Mouse (Mus musculus) CH12.LX (cell line): ENCODE results near the gene Itga6. TPM values are rescaled to one million over a fixed set of nuclear protein-coding genes. Genes with fewer than 3 reads are reported as not detected.

Experiments
- DNase-seq: peaks from one replicate; pipeline ENCODE4 v3.0.0-alpha.2; 2013; ENCODE audit errors: extremely low read depth
- H3K27ac ChIP-seq: 2 replicates; pipeline ENCODE4 v1.5.1; 2012; ENCODE audit warnings: low read depth, mild to moderate bottlenecking, control low read depth, moderate library complexity; ENCODE audit not compliant: insufficient read depth
- H3K27me3 ChIP-seq: replicated peaks from 2 replicates; pipeline ENCODE3; 2012; ENCODE audit warnings: inconsistent platforms
- H3K36me3 ChIP-seq, 2 experiments: replicated peaks in 1 of 2; 2 replicates each; pipeline versions ENCODE3 to v1.6.1; 2012; ENCODE audit warnings: inconsistent platforms in 1 of 2, low read length in 1 of 2, mild to moderate bottlenecking in 1 of 2, mixed read lengths in 1 of 2, moderate library complexity in 1 of 2; ENCODE audit not compliant: control insufficient read depth in 1 of 2, insufficient read depth in 1 of 2
- H3K4me1 ChIP-seq, 2 experiments: 2 replicates each; pipeline ENCODE4 v1.6.1; 2012; ENCODE audit warnings: inconsistent platforms in 1 of 2, moderate library complexity in 1 of 2; ENCODE audit not compliant: insufficient read depth in 2 of 2, control insufficient read depth in 1 of 2
- H3K4me2 ChIP-seq: 2 replicates; pipeline ENCODE4 v1.6.1; 2012; ENCODE audit warnings: low read depth, mild to moderate bottlenecking, control low read depth; ENCODE audit not compliant: poor library complexity, insufficient read depth, severe bottlenecking
- H3K4me3 ChIP-seq, 3 experiments: fragments of 150-350 bp in 1 of 3; sonication (generic) in 1 of 3; replicated peaks in 1 of 3; 2 replicates each; pipeline versions ENCODE3 to v1.5.1; 2011 to 2012; ENCODE audit warnings: low read depth in 2 of 3, low read length in 2 of 3, mild to moderate bottlenecking in 2 of 3, moderate library complexity in 2 of 3, control low read depth in 1 of 3, improper control_type of control experiment in 1 of 3, inconsistent platforms in 1 of 3, mixed read lengths in 1 of 3; ENCODE audit not compliant: poor library complexity in 1 of 3
- H3K79me2 ChIP-seq: replicated peaks from 2 replicates; pipeline ENCODE4 v1.6.1; 2012; ENCODE audit warnings: mild to moderate bottlenecking, moderate library complexity; ENCODE audit not compliant: control insufficient read depth, poor library complexity, insufficient read depth, severe bottlenecking; ENCODE audit errors: extremely low read depth
- H3K9ac ChIP-seq: 2 replicates; pipeline ENCODE4 v1.6.1; 2012; ENCODE audit warnings: low read depth, mild to moderate bottlenecking, control low read depth, moderate library complexity; ENCODE audit not compliant: insufficient read depth
- H3K9me3 ChIP-seq: replicated peaks from 2 replicates; pipeline ENCODE3; 2012; ENCODE audit warnings: low read length, inconsistent platforms, mixed read lengths
- CTCF ChIP-seq, 2 experiments: IDR thresholded peaks in 1 of 2; conservative IDR thresholded peaks in 1 of 2; 2 replicates each; pipeline ENCODE4 v1.5.1; 2011 to 2012; ENCODE audit warnings: low read depth in 2 of 2, low read length in 2 of 2, improper control_type of control experiment in 1 of 2, inconsistent platforms in 1 of 2, mild to moderate bottlenecking in 1 of 2, moderate library complexity in 1 of 2
- E2F4 ChIP-seq: IDR thresholded peaks from 2 replicates; pipeline ENCODE4 v1.6.1; 2011; ENCODE audit warnings: low read depth, low read length, improper control_type of control experiment; ENCODE audit not compliant: insufficient replicate concordance
- ELF1 ChIP-seq: IDR thresholded peaks from 2 replicates; pipeline ENCODE4 v1.6.1; 2014; ENCODE audit warnings: low read depth, mild to moderate bottlenecking, inconsistent platforms, low read length, improper control_type of control experiment
- EP300 ChIP-seq: IDR thresholded peaks from 2 replicates; pipeline ENCODE4 v1.6.1; 2011; ENCODE audit warnings: low read length, improper control_type of control experiment
- ETS1 ChIP-seq: conservative IDR thresholded peaks from 2 replicates; pipeline ENCODE4 v1.6.1; 2012; ENCODE audit warnings: low read depth, mild to moderate bottlenecking, inconsistent platforms, low read length, improper control_type of control experiment, moderate library complexity
- GABPA ChIP-seq: IDR thresholded peaks from 2 replicates; pipeline ENCODE4 v1.6.1; 2012; ENCODE audit warnings: low read depth, low read length, improper control_type of control experiment, inconsistent platforms; ENCODE audit not compliant: insufficient replicate concordance
- HCFC1 ChIP-seq: IDR thresholded peaks from 2 replicates; pipeline ENCODE4 v1.6.1; 2012; ENCODE audit warnings: low read depth, mild to moderate bottlenecking, inconsistent platforms, low read length, improper control_type of control experiment
- JUN ChIP-seq: IDR thresholded peaks from 2 replicates; pipeline ENCODE4 v1.6.1; 2011; ENCODE audit warnings: low read depth, mild to moderate bottlenecking, low read length, improper control_type of control experiment, moderate library complexity; ENCODE audit not compliant: insufficient read depth
- KAT2A ChIP-seq: IDR thresholded peaks from 2 replicates; pipeline ENCODE4 v1.6.1; 2012; ENCODE audit warnings: low read length, improper control_type of control experiment, inconsistent platforms; ENCODE audit not compliant: insufficient replicate concordance
- MAFK ChIP-seq: IDR thresholded peaks from 2 replicates; pipeline ENCODE4 v1.6.1; 2011; ENCODE audit warnings: low read length, improper control_type of control experiment; ENCODE audit not compliant: insufficient replicate concordance
- MAX ChIP-seq: IDR thresholded peaks from 2 replicates; pipeline ENCODE4 v1.6.1; 2011; ENCODE audit warnings: low read length, improper control_type of control experiment
- MAZ ChIP-seq: IDR thresholded peaks from 2 replicates; pipeline ENCODE4 v1.6.1; 2012; ENCODE audit warnings: low read depth, mild to moderate bottlenecking, inconsistent platforms, low read length, improper control_type of control experiment, moderate library complexity
- PAX5 ChIP-seq: IDR thresholded peaks from 2 replicates; pipeline ENCODE4 v1.6.1; 2012; ENCODE audit warnings: low read length, inconsistent platforms, mixed read lengths
- POLR2A ChIP-seq: IDR thresholded peaks from 2 replicates; pipeline ENCODE4 v1.6.1; 2011; ENCODE audit warnings: low read depth, mild to moderate bottlenecking, improper control_type of control experiment, low read length
- RAD21 ChIP-seq: IDR thresholded peaks from 2 replicates; pipeline ENCODE4 v1.6.1; 2011; ENCODE audit warnings: low read depth, mild to moderate bottlenecking, low read length, improper control_type of control experiment, moderate library complexity
- SIN3A ChIP-seq: IDR thresholded peaks from 2 replicates; pipeline ENCODE4 v1.6.1; 2012; ENCODE audit warnings: low read length, improper control_type of control experiment, inconsistent platforms
- TBP ChIP-seq: conservative IDR thresholded peaks from 2 replicates; pipeline ENCODE4 v1.6.1; 2011; ENCODE audit warnings: low read depth, low read length, improper control_type of control experiment
- TCF12 ChIP-seq: IDR thresholded peaks from 2 replicates; pipeline ENCODE4 v1.6.1; 2014; ENCODE audit warnings: low read depth, mild to moderate bottlenecking, inconsistent platforms, low read length, improper control_type of control experiment
- USF1 ChIP-seq: IDR thresholded peaks from 2 replicates; pipeline ENCODE4 v1.6.1; 2014; ENCODE audit warnings: low read depth, mild to moderate bottlenecking, inconsistent platforms, low read length, improper control_type of control experiment
- USF2 ChIP-seq: conservative IDR thresholded peaks from 2 replicates; pipeline ENCODE4 v1.6.1; 2011; ENCODE audit warnings: low read depth, low read length, improper control_type of control experiment
- ZC3H11A ChIP-seq: IDR thresholded peaks from 2 replicates; pipeline ENCODE4 v1.6.1; 2012; ENCODE audit warnings: low read depth, mild to moderate bottlenecking, inconsistent platforms, low read length, improper control_type of control experiment
- ZMIZ1 ChIP-seq: IDR thresholded peaks from 2 replicates; pipeline ENCODE4 v1.6.1; 2012; ENCODE audit warnings: low read depth, mild to moderate bottlenecking, inconsistent platforms, low read length, improper control_type of control experiment
- dilution Hi-C: fragments of 300-500 bp; cut with MboI; formaldehyde crosslinking; loops from 2 replicates; pipeline ENCODE4 v1.14.3; 2020; ENCODE audit warnings: low sequenced_read_pairs; ENCODE audit not compliant: extremely low pct_unique_long_range_greater_than_20kb, extremely low pct_ligation_motif_present
- in situ Hi-C: fragments of 300-500 bp; cut with MboI; formaldehyde crosslinking; loops from 3 replicates; pipeline ENCODE4 v1.14.3; 2019; ENCODE audit warnings: low sequenced_read_pairs, low pct_ligation_motif_present, low pct_unique_long_range_greater_than_20kb, mixed read lengths
- polyA plus RNA-seq: library from polyadenylated mRNA; unstranded; fragments of >175 nt; gene quantifications from 2 replicates; pipeline ENCODE4 v1.2.1, GENCODE M21; 2012; ENCODE audit warnings: low read depth; ENCODE audit not compliant: insufficient read length
- total RNA-seq, 2 experiments: library from RNA; depleted of rRNA; stranded (reverse); fragments of 300-350 nt in 1 of 2; fragments of >200 nt in 1 of 2; gene quantifications; 2 replicates each; pipeline ENCODE4 v1.2.3; 2012 to 2014

The Itga6 gene
- total and polyA plus RNA-seq, 3 experiments: 6.1 to 13.9 (median 10.9) TPM

DNA sequence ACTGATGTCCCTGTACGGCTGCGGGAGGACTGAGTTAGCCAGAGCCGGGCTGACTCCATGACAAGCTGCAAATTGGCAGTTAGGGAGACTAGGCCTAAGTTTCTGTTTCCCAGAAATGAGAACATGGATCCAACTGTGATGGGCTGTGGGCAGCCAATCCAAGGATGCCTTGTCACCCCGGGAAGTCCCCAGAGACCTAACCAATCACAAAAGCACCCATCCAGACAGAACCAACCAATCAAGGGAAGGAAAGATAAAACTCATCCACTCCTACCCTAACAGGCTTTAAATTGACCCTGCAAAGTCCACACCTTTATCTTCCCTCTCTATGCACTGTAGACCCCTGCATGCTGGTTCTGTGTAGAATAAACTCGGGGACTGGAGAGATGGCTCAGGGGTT, 31.0 kb upstream of the Itga6 start:
- dilution Hi-C loops: no loop called here
- Histone ChIP-seq H3K27me3 (no peaks in the 10 kb centered on the region), H3K36me3 (no peaks in the 10 kb centered on the region), H3K4me3 (no peak overlapping the region), H3K4me2 (no peak overlapping the region), H3K4me1 (0 out of 4 replicates have a peak, but pooled peaks cover 0 to 1% of the 10 kb centered on the region in 2 experiments), H3K27ac (no peak overlapping the region), H3K79me2 (no peaks in the 10 kb centered on the region), H3K9me3 (no peaks in the 10 kb centered on the region), H3K9ac (no peak overlapping the region)
- DNase-seq: no peak
- in situ Hi-C loops: no loop called here
- TF ChIP-seq TCF12 (no peak), ELF1 (no peak), PAX5 (no peak), SIN3A (no peak), JUN (no peak), ZC3H11A (no peak), POLR2A (no peak), E2F4 (no peak), MAFK (no peak)

- Histone ChIP-seq H3K4me1 (peaks cover 0 to 8% of the 10 kb centered on the region in 2 experiments; a peak in 2 of 4 replicates), H3K27me3 (no peaks in the 10 kb centered on the region), H3K4me2 (no peak overlapping the region), H3K27ac (no peak overlapping the region), H3K79me2 (no peaks in the 10 kb centered on the region), H3K36me3 (no peaks in the 10 kb centered on the region), H3K4me3 (no peak overlapping the region), H3K9ac (no peak overlapping the region), H3K9me3 (no peaks in the 10 kb centered on the region)
- TF ChIP-seq USF2 (no peak), E2F4 (no peak), SIN3A (no peak), CTCF (conservative IDR thresholded peaks at IDR 0.05 in 1 of 2, IDR thresholded peaks at IDR 0.05 in 1 of 2; ENCODE audit: low read depth in 2 of 2, low read length in 2 of 2) (no peak), TBP (no peak), ETS1 (no peak), RAD21 (no peak), HCFC1 (no peak), MAZ (no peak), USF1 (no peak), ZMIZ1 (no peak), MAX (no peak), POLR2A (no peak), GABPA (no peak), EP300 (no peak), KAT2A (no peak)
- no peak for DNase-seq
- in situ Hi-C loops: no loop called here
- dilution Hi-C loops: no loop called here
These were observed 26.4 kb upstream of the Itga6 start for GRCm38 (mm10) chr2:71719005-71719386.
